Mouse (Mus musculus) neural tube, embryonic 15.5 days (tissue): ENCODE data around the gene N4bp2. TPM values are rescaled to one million over a fixed set of nuclear protein-coding genes. Genes with fewer than 3 reads are reported as not detected.
A peak's percentile ranks its signal among the peaks of the same experiment; 100 is the strongest.

Source experiments
- ATAC-seq: fragments of 200-750 bp; cut with Nextera tagmentation; 2 replicates; pipeline ENCODE4 v1.8.0; 2017; ENCODE audit warnings: mild to moderate bottlenecking, moderate TSS enrichment, moderate library complexity; ENCODE audit not compliant: low FRiP score
- H3K27ac ChIP-seq: fragments of 300-500 bp; sonication (generic); replicated peaks from 2 replicates; pipeline ENCODE4 v1.5.1; 2015; ENCODE audit warnings: mild to moderate bottlenecking, inconsistent platforms
- H3K27me3 ChIP-seq: fragments of 300-500 bp; sonication (generic); replicated peaks from 2 replicates; pipeline ENCODE4 v1.6.1; 2015; ENCODE audit warnings: inconsistent platforms
- H3K36me3 ChIP-seq: fragments of 300-500 bp; sonication (generic); 2 replicates; pipeline ENCODE4 v1.6.1; 2015; ENCODE audit warnings: inconsistent platforms
- H3K4me1 ChIP-seq: fragments of 300-500 bp; sonication (generic); 2 replicates; pipeline ENCODE4 v1.6.1; 2015; ENCODE audit warnings: inconsistent platforms
- H3K4me2 ChIP-seq: fragments of 300-500 bp; sonication (generic); 2 replicates; pipeline ENCODE4 v1.6.1; 2015; ENCODE audit warnings: inconsistent platforms, mild to moderate bottlenecking, moderate library complexity
- H3K4me3 ChIP-seq: fragments of 300-500 bp; sonication (generic); replicated peaks from 2 replicates; pipeline ENCODE4 v1.5.1; 2015; ENCODE audit warnings: mild to moderate bottlenecking, inconsistent platforms
- H3K9ac ChIP-seq: fragments of 300-500 bp; sonication (generic); replicated peaks from 2 replicates; pipeline ENCODE4 v1.6.1; 2015; ENCODE audit warnings: mild to moderate bottlenecking, inconsistent platforms
- H3K9me3 ChIP-seq: fragments of 300-500 bp; sonication (generic); replicated peaks from 2 replicates; pipeline ENCODE4 v1.6.1; 2016; ENCODE audit warnings: inconsistent platforms
- WGBS: fragments of 180-500 bp; shearing (Covaris S2); methylation state at CpG from one replicate; pipeline ENCODE4 v1.1.7; 2015; ENCODE audit warnings: mixed read lengths; 5-methylcytosine and 5-hydroxymethylcytosine counted together
- polyA plus RNA-seq: library from polyadenylated mRNA; unstranded; fragments of >200 nt; fragmentation: Nextera tagmentation; extraction: Ambion mirVana; gene quantifications from 2 replicates; pipeline ENCODE4 v1.2.1, GENCODE M21; 2015

The N4bp2 gene
- polyA plus RNA-seq, 1 experiment from 2014 or later = 13.7 TPM

DNA sequence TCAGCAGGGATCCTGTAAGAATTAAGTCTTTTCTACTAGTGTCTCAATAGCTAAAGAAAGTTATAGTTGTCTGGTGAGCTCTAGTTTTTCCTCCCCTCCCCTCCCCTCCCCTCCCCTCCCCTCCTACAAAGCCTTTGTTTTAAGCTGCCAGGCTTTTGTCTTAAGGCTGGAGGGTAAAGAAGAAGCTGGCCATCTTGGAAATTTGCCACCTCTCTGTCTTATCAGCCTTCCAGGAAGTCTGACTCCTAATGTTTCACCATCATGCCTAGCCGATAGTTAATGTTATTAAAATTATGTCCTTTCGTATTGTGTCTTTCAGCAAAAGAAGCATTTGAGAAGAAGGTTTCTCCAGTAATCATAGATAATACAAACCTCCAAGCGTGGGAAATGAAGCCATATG, 30.9 kb downstream of the N4bp2 start:
- no peaks in the 10 kb centered on the region for H3K27me3 ChIP-seq
- no peak overlapping the region for H3K4me2 ChIP-seq
- no peak overlapping the region for H3K27ac ChIP-seq
- no peaks in the 10 kb centered on the region for H3K4me1 ChIP-seq
- no peak overlapping the region for H3K4me3 ChIP-seq
- H3K36me3 ChIP-seq = peaks cover 36% of the 10 kb centered on the region
- H3K9ac ChIP-seq = no peak overlapping the region
- 90% methylated on average over 3 of the region's 3 CpGs for WGBS
- ATAC-seq = no peak
- H3K9me3 ChIP-seq = no peaks in the 10 kb centered on the region

DNA sequence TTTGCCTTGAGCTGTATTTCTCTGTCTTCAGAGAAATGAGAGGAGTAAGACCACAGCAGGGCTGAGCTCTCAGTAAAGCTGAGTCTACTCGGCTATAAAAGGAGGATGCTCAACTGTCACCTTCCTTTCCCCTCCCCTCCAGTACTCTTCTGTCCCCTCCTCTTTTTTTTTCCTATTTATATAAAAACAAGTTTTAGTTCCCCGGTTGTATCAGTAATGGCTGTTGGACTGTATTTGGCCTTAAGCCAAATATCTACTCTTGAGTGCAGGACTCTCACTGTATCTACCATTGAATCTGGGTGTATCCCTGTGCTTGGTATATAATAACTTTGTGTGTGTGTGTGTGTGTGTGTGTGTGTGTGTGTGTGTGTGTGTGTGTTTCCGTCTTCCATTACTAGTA, 31.4 kb downstream of the N4bp2 start:
- H3K27ac ChIP-seq = no peak overlapping the region
- no peak overlapping the region for H3K9ac ChIP-seq
- 87% methylated on average over 3 of the region's 3 CpGs for WGBS
- peaks cover 36% of the 10 kb centered on the region for H3K36me3 ChIP-seq
- no peaks in the 10 kb centered on the region for H3K27me3 ChIP-seq
- no peak overlapping the region for H3K4me2 ChIP-seq
- no peaks in the 10 kb centered on the region for H3K4me1 ChIP-seq
- no peak overlapping the region for H3K4me3 ChIP-seq
- H3K9me3 ChIP-seq = no peaks in the 10 kb centered on the region
- ATAC-seq = no peak

DNA sequence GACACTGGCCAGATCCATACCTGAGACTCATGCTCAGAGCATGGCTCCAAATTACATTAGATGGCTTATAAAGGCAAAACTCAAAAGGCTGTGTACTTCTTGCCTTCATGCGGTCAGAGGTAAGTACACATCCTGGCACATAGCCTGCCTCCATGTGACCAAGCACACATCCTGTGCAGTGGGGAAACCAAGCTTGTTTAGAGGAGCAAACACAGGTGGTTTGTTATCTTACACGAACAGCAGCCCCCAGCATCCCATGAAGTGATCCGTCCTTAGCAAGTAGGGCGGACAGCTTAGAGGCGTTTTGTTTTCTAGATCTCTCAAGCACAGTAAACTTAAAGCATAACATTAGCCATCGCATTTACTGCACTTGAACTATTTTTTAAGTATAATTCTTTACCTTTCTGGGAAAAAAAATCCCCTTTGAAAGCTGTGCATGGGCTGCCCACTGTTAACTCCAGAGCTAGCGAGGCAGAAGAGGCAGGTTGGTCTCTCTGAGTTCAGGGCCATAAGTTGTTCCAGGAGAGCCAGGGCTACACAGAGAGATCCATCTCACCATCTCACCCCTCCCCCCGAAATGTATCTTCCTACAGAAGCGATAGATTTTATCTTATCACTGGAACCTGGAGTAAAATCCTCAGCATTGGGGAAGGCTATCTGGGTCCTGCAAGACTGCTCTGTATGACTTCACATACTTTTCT, 32.1 kb downstream of the N4bp2 start:
- Histone ChIP-seq H3K9ac (no peak overlapping the region), H3K9me3 (no peaks in the 10 kb centered on the region), H3K27me3 (no peaks in the 10 kb centered on the region), H3K4me1 (no peaks in the 10 kb centered on the region), H3K27ac (no peak overlapping the region), H3K4me3 (no peak overlapping the region), H3K36me3 (peaks cover 31% of the 10 kb centered on the region), H3K4me2 (no peak overlapping the region)
- no peak for ATAC-seq
- whole genome bisulfite sequencing = 96% methylated on average over 9 of the region's 9 CpGs

DNA sequence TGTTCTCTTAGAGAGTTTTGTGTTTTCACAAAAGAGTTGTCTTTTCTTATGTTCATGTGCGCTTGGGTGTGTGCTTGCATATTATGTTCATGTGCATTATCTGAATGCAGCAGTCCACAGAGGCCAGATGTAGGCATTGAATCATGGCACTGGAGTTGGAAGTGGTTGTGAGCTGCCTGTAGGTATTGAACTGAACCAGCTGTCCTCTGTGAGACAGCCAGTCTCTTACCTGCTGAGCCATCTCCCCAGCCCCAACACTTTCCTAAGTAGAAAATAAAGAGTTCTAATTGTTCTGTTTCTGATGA, 32.6 kb downstream of the N4bp2 start:
- H3K36me3 ChIP-seq = peaks cover 25% of the 10 kb centered on the region
- 95% methylated on average over 1 of the region's 1 CpGs for WGBS
- H3K27me3 ChIP-seq = no peaks in the 10 kb centered on the region
- H3K9me3 ChIP-seq = no peaks in the 10 kb centered on the region
- H3K4me3 ChIP-seq = no peak overlapping the region
- no peak overlapping the region for H3K27ac ChIP-seq
- no peak for ATAC-seq
- no peak overlapping the region for H3K9ac ChIP-seq
- no peak overlapping the region for H3K4me2 ChIP-seq
- no peaks in the 10 kb centered on the region for H3K4me1 ChIP-seq

DNA sequence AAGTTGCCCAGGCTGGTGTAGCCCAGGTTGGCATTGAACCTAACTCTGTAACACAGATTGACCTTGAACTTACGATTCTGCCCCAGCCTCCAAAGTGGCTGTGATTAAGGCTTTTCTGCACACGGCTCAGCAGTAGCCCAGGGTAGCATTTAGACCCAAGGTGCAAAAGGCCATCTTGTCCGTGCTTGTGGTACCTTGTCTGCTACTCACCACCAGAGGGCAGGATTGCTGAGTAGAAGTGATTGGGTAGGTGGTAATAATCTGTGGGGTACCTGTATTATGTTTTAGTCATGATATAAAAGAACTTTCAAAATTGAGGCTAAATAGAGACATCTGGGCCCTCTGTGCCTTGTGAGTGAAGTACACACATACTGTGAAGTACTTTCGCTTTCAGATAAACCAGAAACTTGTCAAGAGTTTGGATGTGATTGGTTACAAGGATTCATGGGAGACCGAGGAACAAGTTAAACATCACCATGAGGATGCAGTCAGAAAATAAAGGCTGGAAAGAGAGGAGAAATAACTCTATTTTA, 60.3 kb downstream of the N4bp2 start:
- no peak overlapping the region for H3K27ac ChIP-seq
- peak; percentile 41; the same call in 1 of the 2 replicates for ATAC-seq
- H3K4me1 ChIP-seq = no peaks in the 10 kb centered on the region
- H3K4me2 ChIP-seq = no peak overlapping the region
- H3K36me3 ChIP-seq = peaks cover 37% of the 10 kb centered on the region
- H3K9me3 ChIP-seq = no peaks in the 10 kb centered on the region
- H3K27me3 ChIP-seq = no peaks in the 10 kb centered on the region
- WGBS = 80% methylated on average over 5 of the region's 5 CpGs
- H3K9ac ChIP-seq = no peak overlapping the region
- no peak overlapping the region for H3K4me3 ChIP-seq

DNA sequence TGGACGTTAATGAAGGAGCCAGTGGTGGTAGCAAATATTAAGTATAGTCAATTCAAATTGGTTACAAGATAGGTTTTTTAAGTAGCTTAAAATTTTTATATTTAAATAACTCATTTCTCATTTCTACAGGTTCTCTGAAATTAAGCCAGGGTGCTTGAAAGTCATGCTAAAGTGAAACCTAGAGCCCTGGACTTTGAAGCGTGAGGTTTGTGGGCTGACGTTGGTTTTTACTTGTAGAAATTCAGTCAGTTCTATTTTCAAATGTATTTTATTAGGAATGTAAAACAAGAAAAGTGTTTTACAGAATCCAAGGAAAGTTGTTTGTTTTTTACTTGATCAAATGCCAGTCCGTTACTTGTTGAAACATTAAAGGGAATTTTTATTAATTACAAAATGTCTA, 63.2 kb downstream of the N4bp2 start:
- Histone ChIP-seq H3K4me2 (no peak overlapping the region), H3K9ac (no peak overlapping the region), H3K27me3 (no peaks in the 10 kb centered on the region), H3K9me3 (no peaks in the 10 kb centered on the region), H3K36me3 (peaks cover 20% of the 10 kb centered on the region), H3K4me3 (no peak overlapping the region), H3K4me1 (no peaks in the 10 kb centered on the region), H3K27ac (no peak overlapping the region)
- ATAC-seq = no peak
- WGBS = 97% methylated on average over 4 of the region's 4 CpGs

DNA sequence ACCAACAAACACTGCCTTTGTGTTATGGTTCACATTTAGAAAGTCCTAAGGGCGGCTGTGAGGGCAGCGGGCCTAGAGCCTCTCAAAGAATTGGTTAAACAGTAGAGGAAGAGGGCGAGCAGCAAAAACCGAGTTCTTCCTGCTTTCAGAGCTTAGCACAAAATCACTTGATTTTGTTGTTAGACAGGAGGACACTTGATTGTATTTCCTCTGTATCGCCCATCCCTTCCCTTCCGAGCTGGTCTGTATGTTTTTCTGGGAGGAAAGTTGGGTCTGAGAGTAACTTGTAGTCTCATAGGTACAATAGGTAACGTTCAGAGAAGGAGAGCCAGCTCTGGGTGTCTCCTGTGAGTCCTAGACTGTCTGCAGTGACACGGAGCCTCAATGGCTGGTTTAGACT, 63.8 kb downstream of the N4bp2 start:
- H3K4me2 ChIP-seq = no peak overlapping the region
- H3K27ac ChIP-seq = no peak overlapping the region
- no peaks in the 10 kb centered on the region for H3K27me3 ChIP-seq
- 91% methylated on average over 8 of the region's 8 CpGs for WGBS
- no peak for ATAC-seq
- H3K36me3 ChIP-seq = peaks cover 16% of the 10 kb centered on the region
- H3K4me3 ChIP-seq = no peak overlapping the region
- no peaks in the 10 kb centered on the region for H3K4me1 ChIP-seq
- H3K9ac ChIP-seq = no peak overlapping the region
- no peaks in the 10 kb centered on the region for H3K9me3 ChIP-seq

DNA sequence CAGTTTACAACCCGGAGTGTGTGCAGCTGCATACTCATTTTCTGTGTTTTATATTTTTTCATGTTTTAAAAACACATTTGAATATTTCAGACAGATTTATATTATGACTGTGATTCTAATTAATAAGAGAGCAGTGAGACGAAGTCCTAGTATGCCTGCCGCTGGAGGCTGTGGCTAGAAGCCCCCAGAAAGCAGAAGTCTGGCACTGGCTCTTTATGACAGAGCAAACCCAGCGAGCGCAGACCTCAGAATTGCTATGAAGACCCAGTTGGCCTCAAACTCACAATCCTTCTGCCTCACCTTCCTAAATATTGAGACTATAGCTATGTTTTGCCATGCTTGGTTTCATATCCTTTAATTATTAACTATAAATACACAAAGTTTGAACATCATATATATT, 64.9 kb downstream of the N4bp2 start:
- H3K9ac ChIP-seq = no peak overlapping the region
- H3K27me3 ChIP-seq = no peaks in the 10 kb centered on the region
- H3K4me3 ChIP-seq = no peak overlapping the region
- H3K4me2 ChIP-seq = no peak overlapping the region
- ATAC-seq = no peak
- H3K9me3 ChIP-seq = no peaks in the 10 kb centered on the region
- no peaks in the 10 kb centered on the region for H3K4me1 ChIP-seq
- no peak overlapping the region for H3K27ac ChIP-seq
- peaks cover 8% of the 10 kb centered on the region; the same call in 1 of the 2 replicates for H3K36me3 ChIP-seq
- WGBS = 91% methylated on average over 5 of the region's 5 CpGs

DNA sequence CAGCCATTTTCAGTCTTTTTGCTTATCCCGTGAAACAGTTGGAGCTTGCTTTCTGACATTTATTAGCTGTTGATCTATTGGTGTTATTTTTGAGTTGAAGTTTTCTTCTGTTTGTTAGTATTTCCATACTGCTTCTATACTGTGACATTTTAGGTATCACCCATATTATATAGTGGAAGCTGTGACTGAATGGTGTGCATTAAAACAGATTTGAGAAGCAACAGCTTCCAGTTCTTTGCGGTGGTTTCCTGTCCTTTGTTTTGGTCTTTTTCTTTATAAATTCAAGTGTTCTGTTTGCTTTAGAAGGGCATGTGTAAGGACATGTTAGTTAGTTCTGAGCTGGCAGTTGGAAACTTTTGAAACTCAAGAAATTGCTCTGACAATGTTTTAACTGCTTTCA, 65.7 kb downstream of the N4bp2 start:
- no peak overlapping the region for H3K4me2 ChIP-seq
- no peak for ATAC-seq
- no peaks in the 10 kb centered on the region for H3K4me1 ChIP-seq
- 80% methylated on average over 2 of the region's 2 CpGs for WGBS
- H3K36me3 ChIP-seq = peaks cover 8% of the 10 kb centered on the region; the same call in 1 of the 2 replicates
- H3K27me3 ChIP-seq = no peaks in the 10 kb centered on the region
- H3K9ac ChIP-seq = no peak overlapping the region
- no peak overlapping the region for H3K27ac ChIP-seq
- H3K9me3 ChIP-seq = no peaks in the 10 kb centered on the region
- no peak overlapping the region for H3K4me3 ChIP-seq

DNA sequence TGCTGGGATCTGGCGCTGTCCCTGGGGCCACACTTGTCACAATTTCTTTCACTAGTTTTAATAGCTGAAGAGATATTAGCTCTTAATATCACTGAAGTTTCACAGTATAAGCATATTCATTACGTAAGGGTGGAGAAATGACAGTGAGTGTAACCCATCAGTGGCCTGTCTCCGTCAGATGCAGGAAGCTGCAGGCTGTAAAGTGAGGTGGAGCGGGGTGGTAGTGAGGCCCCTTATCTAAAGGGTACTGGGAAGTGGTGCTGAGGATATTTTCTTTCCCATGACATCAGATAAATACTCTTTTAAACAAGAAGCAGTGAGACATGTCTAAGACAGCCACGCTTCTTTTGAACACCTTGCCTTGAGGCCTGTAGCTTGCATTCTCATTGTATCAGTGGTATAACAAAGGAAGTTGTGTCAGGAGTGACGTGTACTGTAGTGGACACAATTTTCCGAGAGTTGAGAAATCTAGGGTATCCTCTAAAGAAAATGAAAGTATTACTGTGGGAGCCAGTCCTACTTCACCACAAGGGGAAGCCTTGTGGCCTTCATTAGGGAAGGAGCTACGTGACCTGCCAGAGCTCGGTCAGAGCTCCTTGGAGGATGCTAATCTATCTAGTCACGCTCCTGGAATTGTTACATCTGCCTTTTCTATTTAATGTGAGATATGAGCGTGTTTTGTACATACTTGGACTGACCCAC, 68.7 kb downstream of the N4bp2 start:
- no peak overlapping the region for H3K9ac ChIP-seq
- WGBS = 91% methylated on average over 11 of the region's 11 CpGs
- H3K9me3 ChIP-seq = no peaks in the 10 kb centered on the region
- 0 out of 2 replicates have a peak, but pooled peaks cover 2% of the 10 kb centered on the region for H3K4me1 ChIP-seq
- no peak overlapping the region for H3K4me3 ChIP-seq
- H3K36me3 ChIP-seq = peaks cover 2% of the 10 kb centered on the region; the same call in 1 of the 2 replicates
- H3K27ac ChIP-seq = no peak overlapping the region
- no peak for ATAC-seq
- H3K27me3 ChIP-seq = no peaks in the 10 kb centered on the region
- no peak overlapping the region for H3K4me2 ChIP-seq

DNA sequence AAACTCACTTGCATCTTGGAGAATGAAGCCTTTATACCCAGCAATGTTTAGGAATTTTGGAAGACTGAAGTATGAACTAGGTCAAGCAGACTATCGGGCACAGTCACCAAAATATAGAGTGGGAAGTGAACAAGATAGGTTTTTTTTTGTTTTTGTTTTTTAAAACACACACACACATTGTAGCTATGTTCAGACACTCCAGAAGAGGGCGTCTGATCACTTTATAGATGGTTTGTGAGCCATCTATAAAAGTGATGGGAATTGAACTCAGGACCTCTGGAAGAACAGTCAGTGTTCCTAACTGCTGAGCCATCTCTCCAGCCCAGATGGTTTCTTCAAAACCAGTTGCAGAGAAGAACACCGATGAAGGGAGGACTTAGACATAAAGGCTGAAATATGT, 69.8 kb downstream of the N4bp2 start:
- H3K4me3 ChIP-seq = no peak overlapping the region
- H3K36me3 ChIP-seq = no peaks in the 10 kb centered on the region; the same call in 1 of the 2 replicates
- no peak overlapping the region for H3K4me2 ChIP-seq
- H3K27ac ChIP-seq = no peak overlapping the region
- no peaks in the 10 kb centered on the region for H3K27me3 ChIP-seq
- WGBS = 85% methylated on average over 3 of the region's 3 CpGs
- H3K4me1 ChIP-seq = 0 out of 2 replicates have a peak, but pooled peaks cover 2% of the 10 kb centered on the region
- H3K9ac ChIP-seq = no peak overlapping the region
- no peaks in the 10 kb centered on the region for H3K9me3 ChIP-seq
- ATAC-seq = no peak
